Mouse (Mus musculus) testis, adult 2 months (tissue): ENCODE data around the gene Sgk1.

Experiments
- CTCF ChIP-seq: fragments of 200-500 bp; IDR thresholded peaks from 2 replicates; pipeline ENCODE4 v1.5.1; 2012; ENCODE audit warnings: low read depth, mild to moderate bottlenecking, inconsistent platforms, low read length, moderate library complexity; ENCODE audit not compliant: control insufficient read depth, insufficient read depth, insufficient replicate concordance
- POLR2A ChIP-seq: fragments of 200-500 bp; IDR thresholded peaks from 2 replicates; pipeline ENCODE4 v1.6.1; 2012; ENCODE audit warnings: low read depth, mild to moderate bottlenecking, inconsistent platforms, low read length, moderate library complexity; ENCODE audit not compliant: control insufficient read depth

DNA sequence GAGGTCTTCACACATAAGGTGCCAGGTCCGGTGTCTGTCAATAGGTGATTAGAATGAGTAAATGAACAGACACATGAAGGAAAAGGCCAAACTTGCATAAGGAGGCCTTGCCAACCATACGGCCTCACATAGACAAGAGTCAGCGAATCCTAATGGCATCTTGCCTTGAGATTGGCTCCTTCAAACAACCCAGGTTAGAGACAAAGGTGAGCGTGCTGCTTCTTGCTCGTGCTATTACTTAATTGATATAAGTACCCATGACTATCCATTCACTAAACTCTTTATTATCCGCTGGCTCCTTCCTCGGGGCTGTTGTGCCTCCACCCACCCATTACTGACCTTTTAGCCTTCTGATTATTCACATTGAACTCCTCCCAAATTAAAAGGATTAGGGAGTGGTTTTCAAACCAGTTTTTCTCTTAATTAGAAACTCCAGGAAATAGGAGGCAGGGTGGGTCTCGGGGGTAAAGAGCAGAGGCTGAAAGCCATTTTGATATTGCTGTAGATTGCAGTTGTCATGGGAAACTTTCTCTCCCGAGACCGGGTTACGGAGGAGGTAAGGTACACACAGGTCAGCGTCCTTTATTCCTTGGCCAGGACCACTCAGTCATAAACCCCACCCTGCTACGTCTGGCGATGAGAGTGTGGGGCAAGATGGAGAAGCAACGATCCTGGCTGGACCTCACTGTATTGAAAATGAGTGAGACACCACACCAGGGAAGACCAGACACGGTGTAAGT lies 33.9 kb upstream of the Sgk1 start:
- no peak for TF ChIP-seq POLR2A
- no peak for TF ChIP-seq CTCF
